Mouse (Mus musculus) v-Abl transformed pro-B cells (cell line): ENCODE data around the gene Prdm16.

Experiments
- in situ Hi-C, 2 experiments: fragments of 400-800 bp; cut with MboI; formaldehyde crosslinking; loops; one replicate each; pipeline ENCODE4 v1.15.1; 2025; ENCODE audit not compliant: unreplicated experiment in 2 of 2

Prdm16 gene

DNA sequence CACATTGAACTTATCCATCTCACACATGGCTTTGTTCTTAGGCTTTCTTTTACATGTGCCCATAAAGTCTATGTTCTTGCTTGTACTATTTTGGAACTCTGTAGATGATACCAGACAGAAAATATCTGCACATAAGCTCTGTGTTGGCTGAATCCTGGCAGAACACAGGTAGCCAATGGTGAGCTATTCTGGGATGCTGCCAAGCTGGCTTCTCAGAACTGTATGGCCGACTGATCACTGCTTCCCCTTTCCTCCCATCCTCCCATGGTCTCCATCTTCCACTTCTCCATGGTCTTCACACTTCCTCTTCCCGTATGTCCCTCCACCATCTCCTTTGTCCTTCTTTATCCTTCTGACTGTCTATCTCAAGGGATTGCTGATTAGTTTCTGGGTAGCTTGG, 327.5 kb downstream of the Prdm16 start:
- in situ Hi-C loops, result no loop called here

DNA sequence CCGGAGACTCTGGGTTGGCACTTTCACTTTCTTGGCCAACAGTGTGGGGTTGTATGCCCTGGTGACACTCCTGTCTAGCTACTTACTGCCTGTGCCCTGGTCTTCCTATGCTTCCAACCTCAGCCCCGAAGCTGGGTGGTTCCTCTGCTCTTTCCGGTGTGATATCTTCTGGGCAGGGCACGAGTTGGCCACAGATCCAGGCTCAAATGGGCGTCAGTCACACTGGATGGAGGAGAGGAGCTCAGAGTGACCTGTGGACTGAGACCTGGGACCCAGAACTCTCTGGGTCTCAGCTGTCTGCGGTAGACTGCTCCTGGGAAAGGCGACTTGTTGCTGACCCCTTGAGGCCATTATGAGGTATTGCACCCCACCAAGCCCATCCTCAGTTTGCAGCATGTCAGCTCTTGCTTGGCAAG, 335.2 kb downstream of the Prdm16 start, which contains the start of gene Arhgef16:
Gene Arhgef16, minus strand, starts transcription at position 211 of the 416 bp plus-strand sequence.
- in situ Hi-C loops, result no loop called here

DNA sequence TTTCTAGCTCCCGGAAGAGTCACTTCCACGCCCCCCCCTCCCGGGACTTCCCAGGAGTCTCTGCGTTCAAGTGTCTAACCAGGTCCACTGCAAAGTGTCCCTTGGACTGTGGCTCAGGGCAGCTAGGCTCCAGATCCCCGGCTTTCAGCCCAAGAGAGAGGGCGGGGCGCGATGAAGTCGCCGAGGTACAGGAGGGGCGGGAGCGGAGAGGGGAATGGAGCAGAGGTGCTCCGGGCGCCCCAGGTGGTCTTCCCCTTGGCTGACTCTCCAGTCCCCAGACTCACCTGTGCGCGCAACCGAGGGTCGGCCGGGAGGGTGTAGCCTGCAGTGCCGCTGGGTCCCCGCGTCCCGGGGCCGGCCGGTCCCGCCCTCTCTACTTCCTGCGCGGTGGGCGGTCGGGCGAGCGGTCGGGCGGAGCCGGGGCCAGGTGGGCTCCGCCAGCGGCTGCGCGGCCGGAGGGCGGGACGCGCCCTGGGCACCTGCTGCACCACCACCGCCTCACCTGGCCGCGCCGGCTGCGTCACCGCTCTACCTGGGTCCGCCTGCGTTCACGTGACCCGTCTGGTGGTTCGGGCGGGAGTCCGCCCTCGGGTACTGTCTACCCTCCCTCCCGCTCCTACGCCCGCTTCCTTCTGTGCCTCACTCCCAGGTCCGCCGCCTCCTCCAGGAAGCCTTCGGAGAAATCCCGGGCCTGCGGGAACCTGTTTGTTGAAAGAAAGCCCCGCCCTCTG, 337.0 kb downstream of the Prdm16 start:
- in situ Hi-C loops, result no loop called here

DNA sequence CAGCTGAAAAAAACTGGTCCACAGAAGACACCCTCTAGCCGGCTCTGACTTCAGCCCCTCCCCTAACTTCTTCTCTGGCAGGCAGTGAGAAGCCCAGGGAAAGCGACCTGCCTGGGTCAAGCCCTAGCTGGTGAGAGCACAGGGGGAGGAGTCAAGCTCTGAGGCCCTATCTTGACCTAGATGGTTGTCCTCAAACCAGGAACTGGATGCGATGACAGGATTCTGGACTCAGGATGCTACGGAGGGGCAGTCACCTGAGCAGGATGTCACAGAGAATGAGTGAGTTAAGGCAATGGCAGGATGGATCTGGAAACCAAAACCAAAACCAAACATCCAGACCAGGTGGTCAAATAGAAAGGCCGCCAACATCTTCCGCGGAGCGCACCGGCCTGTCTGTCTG, 338.9 kb downstream of the Prdm16 start:
- in situ Hi-C loops, result no loop called here

DNA sequence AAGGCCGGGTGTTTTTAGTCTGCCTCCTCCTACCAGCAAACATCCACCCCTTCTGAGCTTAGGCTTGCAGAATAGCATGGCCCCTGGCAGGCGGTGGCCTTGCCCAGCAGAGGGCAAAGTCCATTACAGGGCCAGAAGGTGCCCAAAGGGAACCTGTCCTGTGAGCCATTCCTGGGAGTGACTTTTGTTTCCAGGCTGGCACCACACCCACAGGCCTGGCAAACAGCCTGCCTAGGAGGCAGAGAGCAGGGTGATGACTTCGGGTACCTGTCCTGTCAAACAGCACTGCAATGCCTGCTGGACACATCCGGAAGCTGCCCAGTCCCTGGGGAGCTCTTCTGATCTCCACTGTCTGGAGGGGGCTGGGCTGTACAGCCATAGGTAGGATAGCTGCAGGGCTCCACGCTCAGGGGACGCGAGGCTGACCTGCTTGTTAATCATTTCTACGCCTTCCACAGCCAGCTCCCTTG, 342.4 kb downstream of the Prdm16 start:
- in situ Hi-C loops, result no loop called here

DNA sequence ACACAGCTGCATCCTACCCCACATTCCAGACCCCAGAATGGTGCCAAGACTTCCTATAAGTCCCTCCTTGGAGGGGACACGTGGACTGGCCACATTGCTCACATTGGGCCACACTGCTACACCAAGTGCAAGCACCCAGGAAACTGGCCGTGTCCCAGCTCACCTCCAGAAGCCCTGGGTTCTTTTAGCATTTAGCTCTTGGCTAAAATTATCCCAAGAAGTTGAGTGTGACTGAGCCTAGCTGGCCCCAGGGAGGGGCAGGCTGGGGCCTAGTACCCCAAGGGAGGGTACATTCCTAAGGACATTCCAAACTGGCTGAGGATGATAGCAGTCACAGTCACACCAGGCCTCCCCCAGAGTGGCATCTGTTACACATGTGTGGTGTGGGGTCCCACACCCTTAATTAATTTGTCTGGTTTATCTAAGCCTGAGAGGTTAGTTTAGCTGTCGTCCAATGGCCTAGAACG, 342.9 kb downstream of the Prdm16 start:
- in situ Hi-C loops, result no loop called here

DNA sequence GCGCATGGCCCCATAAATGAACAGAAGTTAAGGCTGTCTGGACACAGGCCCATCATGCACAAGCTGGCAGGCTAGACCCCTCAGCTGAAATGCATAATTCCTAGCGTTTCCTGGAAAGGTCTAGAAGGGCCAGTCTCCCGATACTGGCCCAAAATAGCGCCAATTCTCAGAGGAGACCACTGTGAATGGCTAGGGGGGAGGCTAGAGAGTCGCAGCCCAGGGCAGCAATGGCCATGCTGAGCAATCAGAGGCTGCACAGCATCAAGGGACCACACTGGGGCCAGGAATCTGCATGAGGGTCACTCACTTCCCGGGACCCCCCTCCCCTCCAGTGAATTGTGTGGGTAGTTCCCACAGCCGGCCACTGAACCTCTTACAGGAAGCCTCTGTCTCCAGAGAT, 353.0 kb downstream of the Prdm16 start:
- in situ Hi-C loops, result no loop called here

DNA sequence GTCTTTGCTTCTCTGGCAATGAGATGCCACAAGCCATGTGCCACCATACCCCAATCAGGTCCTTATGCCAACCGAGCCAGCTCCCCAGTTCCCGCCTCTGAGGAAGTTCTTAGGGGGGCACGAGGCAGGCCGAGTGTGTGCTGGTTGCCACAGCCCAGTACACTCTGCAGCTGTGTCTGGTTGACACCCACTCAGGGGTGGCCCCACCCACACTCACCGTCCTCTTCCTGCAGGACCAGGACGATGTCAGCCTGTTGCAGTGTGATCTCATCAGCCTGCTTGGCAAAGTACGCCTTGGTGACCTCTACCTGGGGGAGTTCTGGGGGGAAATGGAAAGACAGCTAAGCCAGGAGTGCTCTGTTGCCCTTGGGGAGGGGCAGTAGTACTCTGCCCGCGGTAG, 357.2 kb downstream of the Prdm16 start:
- in situ Hi-C loops, result no loop called here

DNA sequence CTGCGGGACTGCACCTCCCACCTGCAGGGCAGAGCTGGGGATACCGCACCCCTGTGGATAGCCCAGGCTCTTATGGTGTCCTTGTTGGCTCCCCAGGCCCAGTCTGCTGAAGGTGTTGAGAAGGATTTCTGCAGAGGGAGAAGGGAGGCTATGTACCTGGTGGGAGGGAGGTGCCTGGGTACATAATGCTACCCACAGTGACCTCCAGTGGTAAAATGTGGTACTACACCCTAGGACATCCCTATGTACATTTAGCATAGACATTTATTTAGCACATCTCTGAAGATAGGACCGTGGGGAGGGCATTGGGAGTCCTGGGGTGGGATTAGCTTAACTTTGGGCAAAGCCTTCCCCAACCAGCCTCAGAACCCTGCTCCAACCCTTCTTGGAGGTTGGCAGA, 363.7 kb downstream of the Prdm16 start:
- in situ Hi-C loops, result no loop called here

DNA sequence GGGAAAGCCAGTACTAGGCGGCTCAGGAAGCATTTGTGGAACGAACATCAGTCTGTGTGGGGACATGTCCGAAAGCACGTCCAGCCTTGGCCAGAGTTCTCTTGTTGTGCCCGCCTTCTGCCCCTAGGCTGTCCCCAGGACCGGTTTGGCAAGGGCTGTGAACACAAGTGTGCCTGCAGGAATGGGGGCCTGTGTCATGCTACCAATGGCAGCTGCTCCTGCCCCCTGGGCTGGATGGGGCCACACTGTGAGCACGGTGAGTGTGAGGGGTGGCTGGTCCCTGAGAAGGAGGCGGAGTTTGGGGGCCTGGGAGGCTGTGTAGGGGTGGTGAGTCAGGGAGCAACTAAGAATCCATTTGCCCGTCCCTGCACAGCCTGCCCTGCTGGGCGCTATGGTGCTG, 367.2 kb downstream of the Prdm16 start:
- in situ Hi-C loops, result no loop called here

DNA sequence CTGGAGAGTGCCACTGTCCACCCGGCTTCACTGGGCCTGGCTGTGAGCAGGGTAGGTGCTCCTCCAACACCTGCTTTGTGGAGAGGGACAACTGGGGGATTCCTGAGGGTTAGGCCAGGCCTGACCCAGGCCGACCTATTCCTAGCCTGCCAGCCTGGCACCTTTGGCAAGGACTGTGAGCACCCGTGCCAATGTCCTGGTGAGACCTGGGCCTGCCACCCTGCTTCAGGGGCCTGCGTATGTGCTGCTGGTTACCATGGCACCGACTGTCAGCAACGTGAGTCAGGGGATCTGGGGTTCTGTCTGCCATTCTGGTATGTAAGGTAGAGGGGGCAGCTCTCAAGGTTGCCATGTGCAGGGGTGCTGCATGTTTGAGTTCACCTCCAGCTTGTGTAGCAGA, 369.2 kb downstream of the Prdm16 start:
- in situ Hi-C loops, result no loop called here
